28 mouse cellular contexts compared by ENCODE assay signal in genomic region chr11:84121051-84121956, GRCm38 (mm10). TPM values are rescaled to one million over a fixed set of nuclear protein-coding genes. Genes with fewer than 3 reads are reported as not detected.
A peak's percentile ranks its signal among the peaks of the same experiment; 100 is the strongest.
DNase-seq lines count a peak whose midpoint lies in the region; ATAC-seq lines count a peak whose summit lies in the region.
"Had no signal": no experiment of that assay in that cellular context is flagged by ENCODE, and none has a peak within 500 bp of the region (broad histone marks: within the 10 kb centered on the region; RNA-seq: fewer than 3 reads in every experiment).

No protein-coding gene starts in this region.

- ATAC-seq in heart, embryonic 13.5 days (ENCODE audit: extremely low read depth, insufficient number of reproducible peaks, low FRiP score, low TSS enrichment) = no peak
- ATAC-seq in lung, embryonic 15.5 days (ENCODE audit: borderline replicate concordance, extremely low read depth, low FRiP score, low TSS enrichment) = no peak
- ATAC-seq: activated CD4-positive, CD25-positive, alpha-beta regulatory T cell, adult 4 months; forebrain, postnatal 0 days; intestine, embryonic 15.5 days had no signal

- H3K9ac ChIP-seq in heart, embryonic 13.5 days = no peak overlapping the region
- no peak overlapping the region for H3K9ac ChIP-seq in lung, embryonic 15.5 days
- H3K9ac ChIP-seq: forebrain, postnatal 0 days; hindbrain, embryonic 13.5 days; intestine, embryonic 15.5 days; neural tube, embryonic 15.5 days had no signal

- no peak overlapping the region for H3K4me3 ChIP-seq in heart, embryonic 13.5 days
- H3K4me3 ChIP-seq in lung, embryonic 15.5 days = no peak overlapping the region
- H3K4me3 ChIP-seq: gastrocnemius, adult 2 months; hindbrain, embryonic 13.5 days; intestine, embryonic 15.5 days; neural tube, embryonic 15.5 days had no signal

- 73% methylated on average over 12 of the region's 12 CpGs for WGBS in heart, embryonic 13.5 days
- 67% methylated on average over 12 of the region's 12 CpGs for whole genome bisulfite sequencing in lung, embryonic 15.5 days

- peaks cover 92% of the 10 kb centered on the region for H3K36me3 ChIP-seq in heart, embryonic 13.5 days
- peaks cover 68% of the 10 kb centered on the region for H3K36me3 ChIP-seq in lung, embryonic 15.5 days

- peaks cover 8% of the 10 kb centered on the region for H3K4me1 ChIP-seq in heart, embryonic 13.5 days
- H3K4me1 ChIP-seq in lung, embryonic 15.5 days = 0 out of 2 replicates have a peak, but pooled peaks cover 6% of the 10 kb centered on the region
- H3K4me1 ChIP-seq: hindbrain, embryonic 13.5 days; intestine, embryonic 15.5 days had no signal

- DNase-seq in heart, adult 11 months = no peak
- no peak for DNase-seq in lung, postnatal 4 days
- DNase-seq in ZHBTc4 (ENCODE audit: low read depth, low spot score) = peak; percentile 83
- DNase-seq in induced T-regulatory cell, adult 2 months (ENCODE audit: low read depth) = peak; percentile 14
- DNase-seq in natural killer cell, adult 2 months (ENCODE audit: low spot score in 2 of 2) = no peak
- DNase-seq in adrenal gland, postnatal 4 days (ENCODE audit: low spot score in 2 of 2) = no peak
- DNase-seq: adrenal gland, postnatal 36 days; cerebellum, adult 11 months; cerebellum, postnatal 14 days; forebrain, postnatal 0 days; gastrocnemius, adult 2 months; heart, adult 18-20 months; right cerebral cortex, postnatal 4 days; thymus, adult 2 months had no signal

- no peaks in the 10 kb centered on the region for H3K9me3 ChIP-seq in heart, embryonic 13.5 days
- no peaks in the 10 kb centered on the region for H3K9me3 ChIP-seq in lung, embryonic 15.5 days
- H3K9me3 ChIP-seq: hindbrain, embryonic 13.5 days; intestine, embryonic 15.5 days; neural tube, embryonic 15.5 days had no signal

- no peaks in the 10 kb centered on the region for H3K27me3 ChIP-seq in heart, embryonic 13.5 days (replicated peaks)
- no peaks in the 10 kb centered on the region for H3K27me3 ChIP-seq in lung, embryonic 15.5 days
- H3K27me3 ChIP-seq: hindbrain, embryonic 13.5 days; intestine, embryonic 15.5 days; neural tube, embryonic 15.5 days had no signal

- peak overlapping the region; percentile 34; the same call in 1 of the 2 replicates for H3K27ac ChIP-seq in heart, embryonic 13.5 days (replicated peaks)
- peak overlapping the region; percentile 16 for H3K27ac ChIP-seq in lung, embryonic 15.5 days
- H3K27ac ChIP-seq: gastrocnemius, adult 2 months; hindbrain, embryonic 13.5 days; intestine, embryonic 15.5 days; macrophage; neural tube, embryonic 15.5 days had no signal

- no peak overlapping the region for H3K4me2 ChIP-seq in heart, embryonic 13.5 days
- H3K4me2 ChIP-seq in lung, embryonic 15.5 days = no peak overlapping the region
- H3K4me2 ChIP-seq: hindbrain, embryonic 13.5 days; intestine, embryonic 15.5 days; midbrain, embryonic 11.5 days; neural tube, embryonic 15.5 days had no signal

RNA-seq across cellular contexts. Expression of gene Tada2a, which starts 8.1 kb away (rescaled TPM):
- 19.9 and 20.4 TPM in 2 replicates for polyA plus RNA-seq in heart, embryonic 13.5 days (2015; fragmentation: Nextera tagmentation; extraction: Ambion mirVana)
- polyA plus RNA-seq in lung, embryonic 15.5 days (2015; fragmentation: Nextera tagmentation; extraction: Ambion mirVana) = 33.2 and 33.6 TPM in 2 replicates
- total RNA-seq in adrenal gland, postnatal 4 days (2021) = 10 to 100 TPM; 24.3 to 26.1 TPM

RNA-seq across cellular contexts. Expression of gene Acaca, which starts 8.2 kb away (rescaled TPM):
- 6.6 and 6.7 TPM in 2 replicates for polyA plus RNA-seq in heart, embryonic 13.5 days (2015; fragmentation: Nextera tagmentation; extraction: Ambion mirVana)
- 11.7 and 14.6 TPM in 2 replicates for polyA plus RNA-seq in lung, embryonic 15.5 days (2015; fragmentation: Nextera tagmentation; extraction: Ambion mirVana)
- total RNA-seq in adrenal gland, postnatal 4 days (2021) = 10 to 100 TPM; 59.1 to 63.5 TPM

RNA-seq across cellular contexts. Expression of gene Gm11437, which starts 46.0 kb away (rescaled TPM):
- not detected in 2 replicates for polyA plus RNA-seq in heart, embryonic 13.5 days (2015; fragmentation: Nextera tagmentation; extraction: Ambion mirVana)
- polyA plus RNA-seq in lung, embryonic 15.5 days (2015; fragmentation: Nextera tagmentation; extraction: Ambion mirVana) = 0.11 TPM in 1 of 2 replicates, not detected in the other
- not detected for total RNA-seq in adrenal gland, postnatal 4 days (2021)
- total RNA-seq: adrenal gland, postnatal 36 days; forebrain, postnatal 0 days; gastrocnemius, adult 2 months; heart, adult 18-20 months; layer of hippocampus, adult 18-20 months; left cerebral cortex, adult 18-20 months had no signal
- polyA plus RNA-seq: activated CD4-positive, CD25-positive, alpha-beta regulatory T cell, adult 4 months; forebrain, postnatal 0 days; heart, postnatal 0 days; intestine, embryonic 15.5 days; kidney, embryonic 16.5 days; limb, embryonic 11.5 days; macrophage; midbrain, embryonic 11.5 days; thymus, adult 2 months; urinary bladder, adult 2 months had no signal

RNA-seq across cellular contexts. Expression of gene Dusp14, which starts 52.2 kb away (rescaled TPM):
- 5.1 and 6.6 TPM in 2 replicates for polyA plus RNA-seq in heart, embryonic 13.5 days (2015; fragmentation: Nextera tagmentation; extraction: Ambion mirVana)
- polyA plus RNA-seq in lung, embryonic 15.5 days (2015; fragmentation: Nextera tagmentation; extraction: Ambion mirVana) = 20.7 and 24.3 TPM in 2 replicates
- total RNA-seq in adrenal gland, postnatal 4 days (2021) = 1 to 10 TPM; 4.5 to 6.3 TPM

Comparison
In these comparisons a context has a peak if more than half of its experiments do, and no peak if none do; other contexts are left out.
1. DNase-seq: peak in ZHBTc4 (single experiment) and induced T-regulatory cell, adult 2 months (single experiment); none in heart, adult 11 months (single experiment), lung, postnatal 4 days (0 of 2), natural killer cell, adult 2 months (0 of 2) and adrenal gland, postnatal 4 days (0 of 2).